In the genomic region with DNA sequence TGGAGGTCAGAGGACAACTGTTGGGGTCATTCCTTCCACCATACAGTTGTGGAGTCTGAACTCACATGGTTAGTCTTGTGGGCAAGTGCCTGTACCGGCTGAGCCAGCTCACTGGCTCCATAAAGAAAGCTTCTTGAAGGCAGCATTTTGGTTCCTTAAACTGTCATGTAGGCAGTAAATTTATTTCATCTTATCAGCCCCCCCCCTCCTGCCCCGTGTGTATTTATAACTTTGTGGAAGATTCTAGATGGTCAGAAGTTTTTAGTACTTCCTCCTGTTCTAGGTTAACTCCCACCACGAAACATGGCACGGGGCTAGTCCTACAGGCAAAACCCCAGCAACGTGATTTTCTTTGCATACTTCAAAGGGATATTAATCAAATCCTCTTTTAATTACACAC, we compare ENCODE assay signal across 20 mouse cellular contexts. TPM values are rescaled to one million over a fixed set of nuclear protein-coding genes. Genes with fewer than 3 reads are reported as not detected.
DNase-seq lines count a peak whose midpoint lies in the region; ATAC-seq and TF ChIP-seq lines count a peak whose summit lies in the region.
"Had no signal": no experiment of that assay in that cellular context is flagged by ENCODE, and none has a peak within 500 bp of the region (broad histone marks: within the 10 kb centered on the region; RNA-seq: fewer than 3 reads in every experiment).

No protein-coding gene starts in this region.

- no peak for TF ChIP-seq RAD21 in MEL (IDR thresholded peaks at IDR 0.05; ENCODE audit: low read depth, low read length)

- no peaks in the 10 kb centered on the region; a peak in 1 of 4 replicates for H3K36me3 ChIP-seq in MEL (ENCODE audit: control insufficient read depth in 1 of 2, insufficient read depth in 2 of 2, low read length in 2 of 2)
- H3K36me3 ChIP-seq: embryonic facial prominence, embryonic 10.5 days; embryonic facial prominence, embryonic 12.5 days; forebrain, embryonic 15.5 days; G1E had no signal

- TF ChIP-seq EP300 in MEL (IDR thresholded peaks at IDR 0.05; ENCODE audit: low read depth in 1 of 2, low read length in 2 of 2) = peak; percentile 42 to 48; a peak in 3 of 4 replicates

- TF ChIP-seq CTCF in MEL (IDR thresholded peaks at IDR 0.05 in 2 of 3, conservative IDR thresholded peaks at IDR 0.05 in 1 of 3; ENCODE audit: control insufficient read depth in 1 of 3, insufficient read depth in 1 of 3, low read depth in 2 of 3, low read length in 3 of 3, poor library complexity in 1 of 3, severe bottlenecking in 1 of 3) = no peak

- peaks cover 0 to 6% of the 10 kb centered on the region in 2 experiments; a peak in 2 of 4 replicates for H3K4me1 ChIP-seq in MEL (ENCODE audit: control insufficient read depth in 1 of 2, insufficient read depth in 2 of 2, low read length in 2 of 2)
- H3K4me1 ChIP-seq: embryonic facial prominence, embryonic 12.5 days; forebrain, embryonic 15.5 days had no signal

- no peak overlapping the region for H3K27ac ChIP-seq in MEL (ENCODE audit: control insufficient read depth, low read depth, low read length)
- H3K27ac ChIP-seq: embryonic facial prominence, embryonic 10.5 days; embryonic facial prominence, embryonic 12.5 days; forebrain, embryonic 13.5 days; forebrain, embryonic 15.5 days had no signal

- DNase-seq in 416B (ENCODE audit: low read depth) = peak; percentile 12
- peak; percentile 32 for DNase-seq in MEL (ENCODE audit: low read depth, low spot score)
- DNase-seq in kidney, postnatal 36 days = no peak
- no peak for DNase-seq in embryo, embryonic 11 days
- no peak for DNase-seq in layer of hippocampus, postnatal 10 days (ENCODE audit: low spot score in 2 of 2)
- DNase-seq: adrenal gland, adult 8-10 months; adrenal gland, postnatal 14 days; adrenal gland, postnatal 36 days; B cell, adult 2 months; forebrain, postnatal 0 days had no signal

- ATAC-seq in common myeloid progenitor, adult 5-6 weeks (replicated peaks; ENCODE audit: low read depth, poor library complexity, severe bottlenecking) = peak; percentile 61
- ATAC-seq: activated CD4-positive, CD25-positive, alpha-beta regulatory T cell, adult 4 months; CD4-positive, CD25-positive, alpha-beta regulatory T cell, adult 4 months; forebrain, embryonic 13.5 days; forebrain, embryonic 15.5 days; forebrain, postnatal 0 days; Patski had no signal

- H3K4me3 ChIP-seq in MEL (ENCODE audit: control insufficient read depth in 1 of 2, insufficient read depth in 1 of 2, low read depth in 2 of 2, low read length in 2 of 2) = no peak overlapping the region
- H3K4me3 ChIP-seq: embryonic facial prominence, embryonic 10.5 days; embryonic facial prominence, embryonic 12.5 days; forebrain, embryonic 13.5 days; forebrain, embryonic 15.5 days had no signal

- H3K79me2 ChIP-seq in MEL (ENCODE audit: control insufficient read depth, insufficient read depth, low read length, poor library complexity) = no peaks in the 10 kb centered on the region

- no peaks in the 10 kb centered on the region for H3K9me3 ChIP-seq in MEL (replicated peaks; ENCODE audit: insufficient read depth, low read length)
- H3K9me3 ChIP-seq: embryonic facial prominence, embryonic 10.5 days; forebrain, embryonic 13.5 days; forebrain, embryonic 15.5 days; G1E had no signal

- no peaks in the 10 kb centered on the region for H3K27me3 ChIP-seq in MEL (ENCODE audit: control insufficient read depth in 1 of 2, insufficient read depth in 2 of 2, low read length in 2 of 2)
- H3K27me3 ChIP-seq: CH12.LX; embryonic facial prominence, embryonic 12.5 days; forebrain, embryonic 13.5 days; forebrain, embryonic 15.5 days; Patski had no signal

- no peak for TF ChIP-seq POLR2A in MEL (IDR thresholded peaks at IDR 0.05; ENCODE audit: control insufficient read depth in 1 of 2, insufficient read depth in 1 of 2, low read depth in 1 of 2, low read length in 2 of 2, poor library complexity in 1 of 2)

- no peak overlapping the region for H3K9ac ChIP-seq in MEL (ENCODE audit: control insufficient read depth, low read depth, low read length, poor library complexity, severe bottlenecking)
- H3K9ac ChIP-seq: embryonic facial prominence, embryonic 12.5 days; forebrain, embryonic 13.5 days; forebrain, embryonic 15.5 days; forebrain, postnatal 0 days had no signal

TF ChIP-seq in MEL, 35 proteins besides CTCF, POLR2A, EP300 and RAD21:
- TF ChIP-seq ETS1 (IDR thresholded peaks at IDR 0.05; ENCODE audit: low read depth, low read length) = 0 out of 2 replicates have a peak, but pooled peaks have one; percentile 7
- no peak for TF ChIP-seq NELFE (IDR thresholded peaks at IDR 0.05; ENCODE audit: low read depth, low read length)
- no peak for TF ChIP-seq USF2 (IDR thresholded peaks at IDR 0.05; ENCODE audit: borderline replicate concordance in 1 of 2, insufficient read depth in 1 of 2, low read depth in 1 of 2, low read length in 2 of 2)
- no peak for TF ChIP-seq SMC3 (IDR thresholded peaks at IDR 0.05; ENCODE audit: low read depth, low read length)
- no peak for TF ChIP-seq MAX (IDR thresholded peaks at IDR 0.05; ENCODE audit: low read length)
- no peak; the same call in 1 of the 2 replicates for TF ChIP-seq RCOR1 (IDR thresholded peaks at IDR 0.05; ENCODE audit: low read depth, low read length)
- no peak for TF ChIP-seq KAT2A (conservative IDR thresholded peaks at IDR 0.05; ENCODE audit: low read depth, low read length)
- no peak for TF ChIP-seq TCF12 (IDR thresholded peaks at IDR 0.05; ENCODE audit: low read depth, low read length)
- TF ChIP-seq NRF1 (IDR thresholded peaks at IDR 0.05; ENCODE audit: insufficient read depth, low read depth, low read length, poor library complexity, severe bottlenecking) = no peak
- no peak for TF ChIP-seq ZMIZ1 (IDR thresholded peaks at IDR 0.05; ENCODE audit: low read depth, low read length)
- no peak for TF ChIP-seq POLR2AphosphoS5 (IDR thresholded peaks at IDR 0.05; ENCODE audit: borderline replicate concordance, low read depth, low read length)
- TF ChIP-seq MXI1 (IDR thresholded peaks at IDR 0.05; ENCODE audit: low read depth, low read length) = no peak
- no peak for TF ChIP-seq ELF1 (IDR thresholded peaks at IDR 0.05; ENCODE audit: low read depth, low read length)
- 0 out of 2 replicates have a peak, but pooled peaks have one; percentile 21 for TF ChIP-seq GATA1 (IDR thresholded peaks at IDR 0.05; ENCODE audit: low read depth, low read length)
- TF ChIP-seq CHD2 (IDR thresholded peaks at IDR 0.05; ENCODE audit: low read length) = no peak
- no peak for TF ChIP-seq E2F4 (IDR thresholded peaks at IDR 0.05; ENCODE audit: borderline replicate concordance, low read depth, low read length)
- TF ChIP-seq POLR2AphosphoS2 (IDR thresholded peaks at IDR 0.05; ENCODE audit: low read length) = no peak
- no peak for TF ChIP-seq HCFC1 (IDR thresholded peaks at IDR 0.05; ENCODE audit: low read depth, low read length)
- no peak for TF ChIP-seq ZNF384 (IDR thresholded peaks at IDR 0.05; ENCODE audit: low read depth, low read length)
- no peak for TF ChIP-seq BHLHE40 (IDR thresholded peaks at IDR 0.05; ENCODE audit: borderline replicate concordance, low read depth, low read length)
- TF ChIP-seq MEF2A (IDR thresholded peaks at IDR 0.05; ENCODE audit: extremely low read depth, insufficient replicate concordance, low read depth, low read length, poor library complexity, severe bottlenecking) = peak; percentile 66; the same call in 1 of the 2 replicates
- TF ChIP-seq MAZ (IDR thresholded peaks at IDR 0.05; ENCODE audit: low read depth, low read length) = 0 out of 2 replicates have a peak, but pooled peaks have one; percentile 23

RNA-seq across cellular contexts. Expression of gene Slc16a6, which starts 51.5 kb away (rescaled TPM):
- total RNA-seq in MEL (2012; rRNA removed) = 29.6 and 34.0 TPM in 2 replicates
- 10 to 100 TPM in 1 of 2 experiments, not detected in 1; 41.6 TPM for polyA plus RNA-seq in MEL (2012; ENCODE audit: insufficient read depth in 1 of 2, insufficient read length in 2 of 2, low read depth in 1 of 2, low replicate concordance in 2 of 2, missing spikeins in 1 of 2)
- 11.5 and 12.8 TPM in 2 replicates for total RNA-seq in common myeloid progenitor, adult 5-6 weeks (2017)
- total RNA-seq in layer of hippocampus, postnatal 10 days (2021) = 10 to 100 TPM; 11.4 to 14.9 TPM

RNA-seq across cellular contexts. Expression of gene Arsg, which starts 51.7 kb away (rescaled TPM):
- 3.7 and 3.9 TPM in 2 replicates for total RNA-seq in MEL (2012; rRNA removed)
- 1 to 10 TPM in 1 of 2 experiments, not detected in 1; 5.2 TPM for polyA plus RNA-seq in MEL (2012; ENCODE audit: insufficient read depth in 1 of 2, insufficient read length in 2 of 2, low read depth in 1 of 2, low replicate concordance in 2 of 2, missing spikeins in 1 of 2)
- total RNA-seq in common myeloid progenitor, adult 5-6 weeks (2017) = 1.8 and 2.7 TPM in 2 replicates
- 1 to 10 TPM; 6.6 to 9.1 TPM for total RNA-seq in layer of hippocampus, postnatal 10 days (2021)

Comparison
In these comparisons a context has a peak if more than half of its experiments do, and no peak if none do; other contexts are left out.
1. DNase-seq: peak in 416B (single experiment) and MEL (single experiment); none in kidney, postnatal 36 days (0 of 2), embryo, embryonic 11 days (single experiment) and layer of hippocampus, postnatal 10 days (0 of 2).